Mouse (Mus musculus) E14TG2a.4 (cell line): ENCODE data around the gene Hist1h2bh.

Source experiments
- CTCF ChIP-seq: conservative IDR thresholded peaks from 2 replicates; pipeline ENCODE4 v1.5.1; 2014; ENCODE audit warnings: low read length
- NANOG ChIP-seq: IDR thresholded peaks from 2 replicates; pipeline ENCODE4 v1.6.1; 2014; ENCODE audit warnings: borderline replicate concordance, low read length, mixed read lengths
- POU5F1 ChIP-seq: IDR thresholded peaks from 2 replicates; pipeline ENCODE4 v1.6.1; 2014; ENCODE audit warnings: low read length, borderline replicate concordance

- TF ChIP-seq CTCF, result no peak
- TF ChIP-seq POU5F1, result no peak
- TF ChIP-seq NANOG, result no peak
Measured at GRCm38 (mm10) chr13:23495526-23495925, 47.7 kb downstream of the Hist1h2bh start.
